Mouse (Mus musculus) lung, postnatal 25 days (tissue): ENCODE measurements around the gene Rala.

ENCODE experiments used
- DNase-seq: peaks from one replicate; pipeline ENCODE4 v3.0.0; 2022; ENCODE audit warnings: low spot score

The Rala gene

GRCm38 (mm10) chr13:17884211-17884610, 59.8 kb downstream of the Rala start:
- no peak for DNase-seq

GRCm38 (mm10) chr13:17879061-17879460, 65.0 kb downstream of the Rala start:
- no peak for DNase-seq

- DNase-seq: no peak
Observed at GRCm38 (mm10) chr13:17866741-17867140, 77.3 kb downstream of the Rala start.

- DNase-seq: no peak
Observed at GRCm38 (mm10) chr13:17860536-17860935, 83.5 kb downstream of the Rala start.

GRCm38 (mm10) chr13:17859365-17860033, 84.5 kb downstream of the Rala start:
- no peak for DNase-seq

GRCm38 (mm10) chr13:17857046-17857445, 87.0 kb downstream of the Rala start:
- no peak for DNase-seq

GRCm38 (mm10) chr13:17855492-17856138, 88.4 kb downstream of the Rala start:
- no peak for DNase-seq

GRCm38 (mm10) chr13:17854755-17855154, 89.3 kb downstream of the Rala start:
- no peak for DNase-seq

GRCm38 (mm10) chr13:17843336-17843735, 100.7 kb downstream of the Rala start:
- no peak for DNase-seq

GRCm38 (mm10) chr13:17842756-17843155, 101.3 kb downstream of the Rala start:
- no peak for DNase-seq

- DNase-seq: no peak
Observed at GRCm38 (mm10) chr13:17839137-17839536, 104.9 kb downstream of the Rala start.

- peak; percentile 74 for DNase-seq
Observed at GRCm38 (mm10) chr13:17838484-17838851, 105.6 kb downstream of the Rala start.

GRCm38 (mm10) chr13:17837610-17838483, 106.2 kb downstream of the Rala start:
- DNase-seq: peak; percentile 24

GRCm38 (mm10) chr13:17836808-17837207, 107.2 kb downstream of the Rala start:
- no peak for DNase-seq

GRCm38 (mm10) chr13:17832940-17833339, 111.1 kb downstream of the Rala start:
- no peak for DNase-seq
